Mouse (Mus musculus): ENCODE results near the gene Mylk2. TPM values are rescaled to one million over a fixed set of nuclear protein-coding genes. Genes with fewer than 3 reads are reported as not detected.

Mylk2 gene
- polyA plus RNA-seq, 2 experiments, result not detected

DNA sequence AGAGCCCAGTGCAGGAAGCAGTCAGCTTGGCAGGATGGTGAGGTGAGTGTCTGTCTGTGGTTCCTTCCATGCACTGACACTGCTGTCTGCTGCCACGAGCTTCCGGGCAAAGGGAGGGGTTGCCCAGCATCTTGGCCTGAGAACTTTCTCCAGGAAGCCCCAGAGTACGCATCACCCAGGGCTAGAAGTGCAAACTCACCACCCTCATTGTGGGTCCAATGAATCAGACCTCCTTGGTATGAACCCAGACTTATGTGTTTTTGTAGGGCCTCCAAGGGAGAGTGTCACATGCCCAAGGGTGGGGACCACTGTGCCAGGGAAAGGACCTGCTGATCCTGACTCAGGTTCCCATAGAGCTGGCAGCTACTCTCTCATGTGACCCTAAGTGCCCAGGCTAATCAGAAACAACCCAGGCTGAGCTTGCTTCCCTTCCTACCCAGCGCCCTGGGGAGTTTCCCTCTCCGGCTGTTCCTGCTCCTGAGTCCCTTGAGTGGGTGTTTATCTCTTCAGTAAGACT, 7.0 kb upstream of the Mylk2 start:
- ATAC-seq (ENCODE audit: insufficient read depth) (no peak), DNase-seq (ENCODE audit: low read depth in 3 of 3, low spot score in 3 of 3) (no peak)
- Histone ChIP-seq H3K9me3 (ENCODE audit: control insufficient read depth, low read length) (no peaks in the 10 kb centered on the region), H3K9ac (replicated peaks) (no peak overlapping the region), H3K36me3 (replicated peaks; ENCODE audit: control insufficient read depth, insufficient read depth, low read depth) (no peaks in the 10 kb centered on the region), H3K27ac (no peak overlapping the region), H3K4me2 (ENCODE audit: low read depth) (no peak overlapping the region), H3K4me1 (replicated peaks; ENCODE audit: control insufficient read depth in 2 of 2, insufficient read depth in 2 of 2, low read length in 1 of 2) (no peaks in the 10 kb centered on the region), H3K4me3 (ENCODE audit: insufficient read depth in 1 of 2, low read depth in 2 of 2, low read length in 2 of 2) (no peak overlapping the region), H3K27me3 (ENCODE audit: control insufficient read depth, insufficient read depth, low read length) (no peaks in the 10 kb centered on the region)
- WGBS (ENCODE audit: insufficient replicate concordance), result 31% methylated on average over 5 of the region's 5 CpGs
- no peak for TF ChIP-seq CTCF (IDR thresholded peaks at IDR 0.05; ENCODE audit: low read depth)
- no peak for TF ChIP-seq EP300 (IDR thresholded peaks at IDR 0.05; ENCODE audit: low read depth)

DNA sequence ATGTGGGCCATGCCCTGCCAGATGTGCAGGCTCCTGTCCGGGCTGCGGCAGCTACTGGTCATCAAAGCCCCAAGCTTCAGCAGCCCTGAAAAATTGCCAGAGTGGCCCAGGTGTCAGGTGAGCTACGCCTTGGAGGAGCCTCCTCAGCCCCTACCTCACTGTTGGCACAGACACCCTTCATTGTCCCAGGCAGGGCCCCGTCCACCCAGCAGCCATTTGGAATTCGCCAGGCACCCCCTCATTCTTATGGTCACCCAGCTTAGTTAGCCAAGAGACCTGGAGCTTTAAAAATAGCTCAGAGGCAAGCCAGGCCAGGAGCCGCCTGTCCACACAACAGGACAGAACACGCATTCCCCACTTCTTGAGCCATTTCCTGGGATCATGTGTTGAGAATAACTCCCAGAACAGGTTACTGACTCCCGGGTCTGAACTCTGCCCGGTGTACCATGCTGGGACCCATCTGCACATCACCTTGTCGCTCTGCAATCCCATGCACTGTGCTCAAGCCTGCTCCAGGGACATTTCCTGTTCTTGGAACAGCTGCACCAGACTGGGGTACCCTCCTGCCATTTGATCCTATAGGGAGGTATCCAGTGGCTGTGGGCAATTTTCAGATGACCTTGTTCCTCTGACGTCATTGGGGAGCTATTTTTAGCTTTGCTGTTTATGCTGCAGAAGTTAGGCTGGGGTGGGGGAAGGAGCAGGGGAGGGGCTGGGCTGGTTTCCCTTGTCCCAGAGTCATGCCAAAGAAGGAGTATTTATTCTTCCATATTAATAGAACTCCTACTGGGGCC, 5.9 kb upstream of the Mylk2 start:
- no peak for DNase-seq (ENCODE audit: low read depth in 3 of 3, low spot score in 3 of 3)
- no peak for ATAC-seq (ENCODE audit: insufficient read depth)

DNA sequence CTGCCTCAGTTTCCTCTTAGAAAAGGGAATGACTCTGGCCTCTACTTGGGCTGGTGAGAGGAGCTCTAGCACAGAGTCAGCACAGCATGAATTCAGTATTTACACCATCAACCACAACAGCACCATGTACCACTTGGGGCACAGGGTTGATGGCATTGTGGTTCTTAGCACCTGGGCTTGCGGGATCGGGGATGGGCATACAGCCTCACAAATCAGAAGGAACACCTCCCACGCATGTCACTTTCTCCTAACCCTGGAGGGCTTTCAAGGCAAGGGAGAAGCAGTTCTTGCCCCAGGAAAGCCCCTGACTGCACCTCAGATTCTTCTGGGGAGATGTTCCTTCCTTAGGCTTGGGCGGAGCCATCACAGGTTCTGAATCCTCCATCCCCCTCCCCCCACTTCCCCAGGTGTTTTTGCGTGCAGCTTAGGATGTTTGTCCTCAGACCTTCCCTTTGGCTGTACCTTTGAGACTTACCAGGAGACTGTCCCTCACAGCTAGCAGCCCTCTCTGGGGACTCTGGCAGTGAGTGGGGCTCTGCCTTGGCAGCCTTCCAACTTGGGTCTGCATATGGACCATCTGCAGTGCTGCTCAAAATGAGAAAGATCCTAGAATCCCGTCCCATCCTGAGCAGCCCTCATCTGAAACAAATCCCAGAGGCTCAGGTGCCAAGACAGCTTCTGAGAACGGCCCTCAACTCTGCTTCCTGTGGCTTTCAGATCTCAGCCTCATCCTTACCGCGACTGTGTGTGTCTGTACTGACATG, 4.7 kb upstream of the Mylk2 start:
- no peaks in the 10 kb centered on the region for H3K36me3 ChIP-seq (replicated peaks; ENCODE audit: control insufficient read depth, insufficient read depth, low read depth)
- H3K9me3 ChIP-seq (ENCODE audit: control insufficient read depth, low read length), result no peaks in the 10 kb centered on the region
- H3K27me3 ChIP-seq (ENCODE audit: control insufficient read depth, insufficient read depth, low read length), result peaks cover 3% of the 10 kb centered on the region
- no peak overlapping the region for H3K4me3 ChIP-seq (ENCODE audit: insufficient read depth in 1 of 2, low read depth in 2 of 2, low read length in 2 of 2)
- H3K4me1 ChIP-seq (replicated peaks; ENCODE audit: control insufficient read depth in 2 of 2, insufficient read depth in 2 of 2, low read length in 1 of 2), result no peaks in the 10 kb centered on the region
- no peak for DNase-seq (ENCODE audit: low read depth in 3 of 3, low spot score in 3 of 3)
- no peak overlapping the region for H3K4me2 ChIP-seq (ENCODE audit: low read depth)
- WGBS (ENCODE audit: insufficient replicate concordance), result 46% methylated on average over 9 of the region's 9 CpGs
- no peak overlapping the region for H3K9ac ChIP-seq (replicated peaks)
- no peak overlapping the region for H3K27ac ChIP-seq
- TF ChIP-seq CTCF (IDR thresholded peaks at IDR 0.05; ENCODE audit: low read depth) (no peak), EP300 (IDR thresholded peaks at IDR 0.05; ENCODE audit: low read depth) (no peak)
- no peak for ATAC-seq (ENCODE audit: insufficient read depth)

More for the DNA sequence above, 5.9 kb upstream of the Mylk2 start:
- H3K9me3 ChIP-seq (ENCODE audit: control insufficient read depth, low read length), result no peaks in the 10 kb centered on the region
- H3K4me3 ChIP-seq (ENCODE audit: insufficient read depth in 1 of 2, low read depth in 2 of 2, low read length in 2 of 2), result no peak overlapping the region
- no peaks in the 10 kb centered on the region for H3K36me3 ChIP-seq (replicated peaks; ENCODE audit: control insufficient read depth, insufficient read depth, low read depth)
- no peaks in the 10 kb centered on the region for H3K4me1 ChIP-seq (replicated peaks; ENCODE audit: control insufficient read depth in 2 of 2, insufficient read depth in 2 of 2, low read length in 1 of 2)
- no peak overlapping the region for H3K4me2 ChIP-seq (ENCODE audit: low read depth)
- 53% methylated on average over 11 of the region's 11 CpGs for WGBS (ENCODE audit: insufficient replicate concordance)
- H3K27ac ChIP-seq, result no peak overlapping the region
- TF ChIP-seq CTCF (IDR thresholded peaks at IDR 0.05; ENCODE audit: low read depth) (no peak), EP300 (IDR thresholded peaks at IDR 0.05; ENCODE audit: low read depth) (no peak)
- H3K9ac ChIP-seq (replicated peaks), result no peak overlapping the region
- H3K27me3 ChIP-seq (ENCODE audit: control insufficient read depth, insufficient read depth, low read length), result no peaks in the 10 kb centered on the region

DNA sequence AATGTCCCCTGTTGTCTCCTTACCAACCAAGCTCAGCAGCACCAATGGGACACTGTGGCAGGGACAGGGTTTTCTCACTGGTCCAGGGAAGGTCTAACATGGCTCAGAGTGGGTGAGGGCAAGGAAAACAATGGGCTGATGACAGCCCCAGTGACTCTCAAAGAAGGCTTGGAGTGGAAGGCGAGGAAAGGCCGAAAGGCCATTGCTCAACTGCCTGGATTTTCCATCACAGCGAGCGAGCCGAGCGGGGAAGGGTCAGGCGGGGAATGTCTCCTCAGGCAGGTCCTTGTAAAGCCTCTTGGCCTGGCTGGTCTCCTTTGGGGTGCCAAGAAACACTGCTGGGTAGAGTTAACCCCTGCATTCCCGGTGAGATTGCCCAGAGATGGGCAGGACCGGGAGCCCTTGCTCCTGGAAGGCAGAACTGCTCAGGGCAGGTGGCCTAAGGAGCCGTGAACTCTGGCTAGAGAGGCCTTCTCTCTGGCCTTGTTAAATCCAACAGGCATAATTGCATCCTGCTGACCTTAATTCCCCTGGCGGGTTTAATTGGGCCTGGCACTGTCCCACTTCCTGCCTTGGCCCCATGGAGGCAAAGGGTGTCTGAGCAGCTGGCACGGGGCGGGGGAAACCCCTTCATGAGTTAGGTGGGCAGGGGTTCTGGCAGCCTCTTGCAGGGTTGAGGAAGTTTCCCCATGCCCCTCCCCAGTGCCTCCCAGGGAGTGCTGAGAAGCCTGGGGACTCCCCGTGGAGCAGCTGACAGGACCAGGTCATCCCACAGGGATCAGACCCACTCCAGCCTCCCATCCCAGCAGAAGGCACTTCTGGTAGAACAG, 3.8 kb upstream of the Mylk2 start:
- DNase-seq (ENCODE audit: low read depth in 3 of 3, low spot score in 3 of 3), result no peak
- 63% methylated on average over 14 of the region's 14 CpGs for WGBS (ENCODE audit: insufficient replicate concordance)
- Histone ChIP-seq H3K27ac (no peak overlapping the region), H3K9ac (replicated peaks) (no peak overlapping the region), H3K4me1 (replicated peaks; ENCODE audit: control insufficient read depth in 2 of 2, insufficient read depth in 2 of 2, low read length in 1 of 2) (no peaks in the 10 kb centered on the region), H3K27me3 (ENCODE audit: control insufficient read depth, insufficient read depth, low read length) (peaks cover 10% of the 10 kb centered on the region), H3K4me2 (ENCODE audit: low read depth) (no peak overlapping the region), H3K9me3 (ENCODE audit: control insufficient read depth, low read length) (no peaks in the 10 kb centered on the region), H3K4me3 (ENCODE audit: insufficient read depth in 1 of 2, low read depth in 2 of 2, low read length in 2 of 2) (no peak overlapping the region), H3K36me3 (replicated peaks; ENCODE audit: control insufficient read depth, insufficient read depth, low read depth) (no peaks in the 10 kb centered on the region)
- TF ChIP-seq CTCF (IDR thresholded peaks at IDR 0.05; ENCODE audit: low read depth), result no peak
- TF ChIP-seq EP300 (IDR thresholded peaks at IDR 0.05; ENCODE audit: low read depth), result no peak
- ATAC-seq (ENCODE audit: insufficient read depth), result no peak

All from liver, embryonic 14.5 days (tissue).